Mouse (Mus musculus) fat pad, adult 2 months (tissue): Measurements from ENCODE around the gene Phb2.

Experiments
- DNase-seq: peaks from one replicate; pipeline ENCODE4 v3.0.0-alpha.2; 2011; ENCODE audit warnings: low read depth, low spot score; ENCODE audit errors: extremely low read depth

The Phb2 gene

DNA sequence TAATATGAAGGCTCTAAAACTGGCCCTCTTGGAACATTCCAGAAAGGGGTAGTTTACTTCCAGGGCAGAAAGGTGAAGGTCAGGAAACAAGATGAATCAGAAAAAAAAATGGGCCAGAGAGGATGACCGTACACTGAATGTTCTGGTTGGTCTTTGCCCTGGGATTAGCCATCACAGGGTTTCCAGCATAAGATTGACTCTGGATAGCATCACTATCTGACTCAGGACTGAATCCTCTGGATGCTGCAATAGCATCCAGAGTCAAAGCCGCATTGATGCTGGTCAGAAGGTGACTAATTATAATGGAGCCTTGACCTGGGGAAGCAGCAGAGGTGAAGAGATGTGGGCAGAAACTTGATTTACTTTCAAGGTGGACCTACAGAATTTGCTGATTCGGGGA lies 23.1 kb upstream of the Phb2 start:
- DNase-seq = no peak

GRCm38 (mm10) chr6:124690517-124690916 lies 21.6 kb upstream of the Phb2 start:
- no peak for DNase-seq

DNA sequence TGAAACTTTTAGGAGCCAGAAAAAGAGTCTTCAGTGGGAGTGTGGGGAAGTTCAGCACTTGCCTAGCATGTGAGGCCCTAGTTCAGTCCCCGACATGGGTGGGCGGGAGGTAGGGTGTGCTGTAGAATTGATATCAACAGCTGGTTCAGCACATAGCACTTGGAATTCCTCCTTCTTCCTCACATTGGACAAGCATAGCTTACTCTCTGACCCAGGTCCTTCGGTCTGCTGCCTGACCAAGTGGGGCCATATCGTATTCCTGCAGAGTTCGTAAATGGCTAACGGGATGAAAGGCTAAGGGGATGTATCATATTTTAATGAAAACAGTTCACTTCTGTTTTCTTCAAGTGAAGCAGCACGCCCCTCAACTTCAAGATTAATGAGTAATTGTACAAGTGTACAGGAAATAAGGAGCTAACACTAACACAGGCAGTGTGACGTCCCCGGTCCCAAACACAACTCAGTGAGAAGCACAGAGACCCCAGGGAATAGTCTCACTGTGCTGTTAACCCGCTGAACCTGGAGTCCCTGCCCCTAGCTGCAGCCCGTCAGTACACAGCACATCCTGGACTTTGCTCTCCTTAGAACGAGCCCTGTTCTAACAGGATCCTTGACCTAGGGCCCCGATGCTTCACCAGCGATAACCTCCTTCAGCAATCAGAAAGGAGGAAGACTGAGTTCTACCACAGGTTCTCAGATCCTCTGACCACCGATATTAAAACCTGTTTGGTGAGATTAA lies 18.7 kb upstream of the Phb2 start:
- DNase-seq = no peak

GRCm38 (mm10) chr6:124694166-124694955 lies 17.8 kb upstream of the Phb2 start:
- no peak for DNase-seq

DNA sequence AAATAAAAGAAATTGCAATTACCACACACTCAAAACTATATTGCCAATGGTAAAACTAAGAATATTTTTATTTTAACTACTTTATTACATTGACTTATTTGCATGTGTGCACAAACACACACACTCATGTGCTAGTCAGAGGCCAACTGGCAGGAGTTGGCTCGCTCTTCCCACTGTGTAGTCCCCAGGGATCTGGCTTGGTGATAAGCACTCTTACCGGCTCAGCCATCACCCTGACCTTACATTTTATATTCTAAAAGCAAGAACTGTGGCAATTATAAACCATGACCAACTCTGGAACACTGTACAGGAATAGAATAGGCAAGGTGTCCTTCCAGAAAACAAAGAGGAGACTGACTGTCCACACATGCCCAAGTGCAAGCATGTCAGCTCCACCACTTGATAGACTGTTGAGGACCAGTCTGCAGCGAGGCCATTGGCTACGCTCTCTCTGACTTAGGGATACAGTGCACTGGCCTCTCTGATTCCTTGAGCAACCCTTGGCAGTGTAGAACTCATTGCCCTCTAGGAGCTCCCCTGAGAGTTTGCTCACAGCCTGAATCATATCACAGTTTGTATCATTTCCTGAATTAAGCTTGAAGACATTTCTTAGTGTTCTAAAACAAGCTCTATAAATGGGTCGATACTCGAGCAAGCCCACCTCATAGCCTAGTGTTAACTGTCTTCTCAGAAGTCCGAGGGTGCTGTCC lies 15.5 kb upstream of the Phb2 start:
- no peak for DNase-seq

DNA sequence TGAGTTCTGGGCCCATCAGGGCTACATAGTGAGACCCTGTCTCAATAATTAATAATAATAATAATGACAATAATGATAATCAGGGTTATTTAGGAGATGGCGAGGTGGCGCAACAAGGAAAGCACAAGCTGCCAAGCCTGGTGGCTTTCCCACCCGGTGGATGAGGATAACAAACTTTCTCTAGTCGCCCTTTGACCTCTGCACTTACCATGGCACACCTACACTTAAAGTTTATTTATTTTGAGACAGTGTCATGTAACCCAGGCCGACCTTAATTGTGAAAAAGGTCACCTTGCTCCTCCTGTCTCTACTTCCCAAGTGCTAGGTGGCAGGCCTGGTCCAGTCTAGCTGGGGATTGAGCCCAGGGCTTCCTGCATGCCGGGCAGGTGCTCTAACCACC lies 13.4 kb upstream of the Phb2 start:
- no peak for DNase-seq

- no peak for DNase-seq
These were observed 12.8 kb upstream of the Phb2 start for GRCm38 (mm10) chr6:124699366-124699765.

DNA sequence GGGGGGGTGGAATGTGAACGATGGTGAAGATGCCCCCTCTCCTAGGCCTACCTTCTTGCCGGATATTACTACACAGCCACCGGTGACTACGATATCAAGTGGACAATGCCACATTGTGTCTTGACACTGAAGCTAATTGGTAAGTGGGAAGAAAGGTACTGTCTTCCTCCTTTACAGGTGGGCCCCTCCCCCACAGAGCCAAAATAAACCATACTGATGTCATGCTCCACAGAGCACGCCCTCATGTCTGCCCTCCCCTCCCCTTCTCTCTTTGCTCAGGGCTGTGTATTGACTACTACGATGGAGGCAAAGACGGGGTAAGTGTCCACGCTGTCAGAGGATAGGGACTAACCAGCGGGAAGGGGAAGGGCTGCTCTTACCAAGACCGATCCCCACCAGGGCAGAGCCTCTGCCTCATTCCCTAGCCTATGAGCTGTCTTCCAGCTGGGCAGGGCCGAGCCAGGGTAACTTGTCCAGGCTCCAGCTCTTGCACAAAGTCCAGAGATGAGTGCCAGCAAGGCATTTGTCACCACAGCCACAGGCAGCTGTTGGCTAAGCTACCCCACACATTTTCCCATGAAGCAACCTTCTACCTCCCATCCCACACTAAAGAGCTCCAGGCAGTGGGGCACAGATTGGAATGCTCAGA lies 12.1 kb upstream of the Phb2 start:
- peak; percentile 73 for DNase-seq

DNA sequence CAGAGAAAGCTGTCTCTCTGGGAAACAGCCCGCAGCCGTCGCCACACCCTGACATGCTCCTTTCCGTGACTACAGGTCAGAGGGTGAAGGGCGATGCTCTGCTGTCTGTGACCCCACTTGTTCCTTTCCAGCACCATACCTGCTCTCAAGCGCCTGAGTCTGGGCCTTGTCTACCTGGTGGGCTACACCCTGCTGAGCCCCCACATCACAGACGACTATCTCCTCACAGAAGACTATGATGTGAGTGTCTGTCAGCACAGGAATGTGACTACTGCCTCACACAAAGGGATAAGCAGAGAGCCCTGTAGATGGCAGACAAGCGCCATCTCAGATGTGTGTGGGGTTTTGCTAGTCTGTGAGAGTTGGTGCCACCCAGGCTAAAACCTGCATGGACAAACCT lies 10.8 kb upstream of the Phb2 start:
- no peak for DNase-seq

GRCm38 (mm10) chr6:124702102-124702783 lies 9.9 kb upstream of the Phb2 start:
- DNase-seq = no peak

DNA sequence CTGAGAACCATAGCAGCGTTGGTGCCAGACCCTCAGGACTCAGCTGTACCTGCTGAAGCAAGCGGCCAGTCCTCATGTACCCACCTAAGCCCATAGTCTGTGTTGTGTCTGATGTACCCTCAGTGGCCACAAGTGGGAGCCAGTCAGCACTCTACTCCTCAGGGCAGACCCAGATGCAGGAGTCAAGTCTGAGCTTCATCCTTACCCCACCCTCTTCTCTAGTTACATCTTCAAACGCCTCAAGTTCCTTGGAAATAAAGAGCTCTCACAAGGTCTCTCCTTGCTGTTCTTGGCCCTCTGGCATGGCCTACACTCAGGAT lies 9.4 kb upstream of the Phb2 start:
- no peak for DNase-seq

DNA sequence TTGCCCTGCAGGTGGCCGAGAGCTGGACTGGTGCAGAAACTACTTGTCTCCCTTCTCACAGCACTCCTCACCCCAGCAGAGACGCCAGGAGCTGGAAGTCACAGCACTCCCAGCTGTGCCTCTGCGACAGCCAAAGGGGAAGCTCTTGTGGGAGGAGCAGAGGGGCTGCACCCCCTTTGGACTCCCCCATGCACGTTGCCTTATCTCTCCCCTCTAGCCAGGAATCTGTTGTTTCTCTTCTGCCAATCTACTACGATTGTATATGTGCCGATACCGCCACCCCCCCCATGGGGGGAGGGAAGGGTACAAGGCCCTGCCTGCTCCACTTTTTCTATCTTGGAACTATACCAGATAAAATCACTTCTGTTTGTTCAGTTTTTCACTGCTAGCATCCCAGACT lies 8.3 kb upstream of the Phb2 start:
- no peak for DNase-seq

- DNase-seq = no peak
These were observed 7.7 kb upstream of the Phb2 start for GRCm38 (mm10) chr6:124704417-124704816.

- no peak for DNase-seq
These were observed 6.0 kb upstream of the Phb2 start for GRCm38 (mm10) chr6:124706061-124706627.

DNA sequence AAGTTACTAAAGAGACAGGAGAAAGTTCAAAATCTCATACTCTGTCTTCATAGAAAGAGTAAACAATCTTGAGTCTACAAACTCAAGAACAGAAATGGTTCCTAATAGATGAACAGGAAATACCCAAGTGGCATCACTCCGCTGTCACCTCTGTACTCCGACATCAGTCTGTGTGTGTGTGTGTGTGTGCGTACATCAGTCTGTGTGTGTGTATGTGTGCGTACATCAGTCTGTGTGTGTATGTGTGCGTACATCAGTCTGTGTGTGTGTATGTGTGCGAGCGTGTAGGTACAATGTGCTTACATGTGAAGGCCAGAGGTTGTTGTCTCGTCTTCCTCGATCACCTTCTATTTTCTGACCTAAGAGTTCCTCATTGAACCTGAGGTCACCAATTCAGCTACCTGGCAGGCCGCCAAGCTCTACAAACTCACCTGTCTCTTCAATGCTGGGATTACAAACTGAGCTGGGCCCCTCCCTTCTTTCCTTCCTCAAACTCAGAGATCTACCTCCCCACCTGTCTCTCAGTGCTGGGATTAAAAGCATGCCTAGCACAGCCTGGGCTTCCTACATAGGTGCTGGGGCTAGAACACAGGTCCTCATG lies 3.7 kb upstream of the Phb2 start:
- DNase-seq = no peak

DNA sequence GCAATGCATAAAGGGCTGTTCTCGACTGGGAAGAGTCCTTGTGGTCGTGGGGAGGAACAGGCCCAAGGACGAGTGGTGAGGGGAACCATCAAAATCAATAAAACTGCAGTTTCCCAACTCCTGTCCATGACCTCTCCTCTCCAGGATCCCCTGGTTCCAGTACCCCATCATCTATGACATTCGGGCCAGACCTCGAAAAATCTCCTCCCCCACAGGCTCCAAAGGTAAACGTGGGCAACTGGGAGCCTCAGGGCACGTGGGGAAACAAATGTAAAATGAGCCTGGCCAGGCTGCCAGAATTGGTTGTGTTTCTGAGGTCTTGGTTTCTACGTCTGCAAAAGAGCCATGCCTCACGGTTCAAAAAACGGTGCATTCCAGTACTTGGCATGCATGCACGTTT lies 782 bp downstream of the Phb2 start:
- DNase-seq = no peak

GRCm38 (mm10) chr6:124716864-124717490 lies 4.8 kb downstream of the Phb2 start:
- no peak for DNase-seq

- DNase-seq = no peak
These were observed 5.8 kb downstream of the Phb2 start for GRCm38 (mm10) chr6:124717968-124718367.

DNA sequence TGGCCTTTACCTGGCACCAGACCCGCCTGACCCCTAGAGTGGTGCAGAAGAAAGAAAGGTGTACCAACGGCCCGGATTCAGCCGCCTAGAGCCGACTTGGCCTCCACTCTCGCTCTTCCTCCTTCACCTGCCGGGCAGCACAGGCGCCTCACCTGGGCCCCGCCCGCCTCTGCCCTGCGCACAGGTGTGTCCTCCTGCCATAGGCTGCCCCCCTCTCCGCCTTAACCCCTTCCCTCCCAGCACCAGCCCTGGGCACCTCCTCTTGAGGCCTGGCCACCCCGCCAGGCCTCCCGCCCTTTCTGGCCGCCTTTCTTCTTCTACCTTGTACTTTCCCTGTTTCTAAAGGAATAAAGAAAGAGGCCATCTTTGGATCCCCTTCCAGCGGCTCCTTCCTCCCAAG lies 6.6 kb downstream of the Phb2 start:
- DNase-seq = peak; percentile 43
